Mouse (Mus musculus): Measurements from ENCODE around the gene Adk.

- TF ChIP-seq CTCF (IDR thresholded peaks at IDR 0.05; ENCODE audit: low read depth) (no peak), EP300 (IDR thresholded peaks at IDR 0.05; ENCODE audit: low read depth) (no peak)
These were observed 235.5 kb downstream of the Adk start for GRCm38 (mm10) chr14:21287726-21288442.

Measured in heart, postnatal 0 days (tissue).